Mouse (Mus musculus) G1E (cell line): ENCODE measurements at regions not wholly inside any gene's neighbourhood (a gene's known extent, or its start where the extent isn't known, plus 50 kb on each side); places are given as distances from the start of the nearest gene placed in this dataset.

Experiments used
- ATAC-seq: 2 replicates; pipeline ENCODE4 v1.8.0; 2016; ENCODE audit warnings: mild to moderate bottlenecking; ENCODE audit not compliant: insufficient number of reproducible peaks, poor library complexity, low FRiP score, severe bottlenecking; ENCODE audit errors: extremely low read depth
- DNase-seq: peaks from one replicate; pipeline ENCODE4 v3.0.0; 2012; ENCODE audit warnings: low spot score
- H3K27me3 ChIP-seq: 2 replicates; pipeline ENCODE4 v1.6.1; 2012; ENCODE audit warnings: mild to moderate bottlenecking, low read length, inconsistent platforms; ENCODE audit not compliant: insufficient read depth
- H3K36me3 ChIP-seq: replicated peaks from 2 replicates; pipeline ENCODE3; 2012; ENCODE audit warnings: mild to moderate bottlenecking, inconsistent platforms
- H3K4me1 ChIP-seq: 2 replicates; pipeline ENCODE4 v1.6.1; 2012; ENCODE audit warnings: low read depth, low read length, inconsistent platforms, mixed read lengths; ENCODE audit not compliant: insufficient read depth
- H3K4me3 ChIP-seq: 2 replicates; pipeline ENCODE4 v1.5.1; 2012; ENCODE audit warnings: low read depth, mild to moderate bottlenecking, inconsistent platforms, low read length, moderate library complexity, mixed read lengths
- H3K9me3 ChIP-seq: replicated peaks from 2 replicates; pipeline ENCODE4 v1.6.1; 2012; ENCODE audit warnings: inconsistent platforms
- CTCF ChIP-seq: IDR thresholded peaks from 2 replicates; pipeline ENCODE4 v1.5.1; 2012; ENCODE audit warnings: low read depth, low read length, inconsistent platforms, mixed read lengths
- GATA1 ChIP-seq: IDR thresholded peaks from 2 replicates; pipeline ENCODE4 v1.6.1; 2012; ENCODE audit warnings: borderline replicate concordance, low read length, inconsistent platforms, mixed read lengths
- GATA2 ChIP-seq: IDR thresholded peaks from 2 replicates; pipeline ENCODE4 v1.6.1; 2012; ENCODE audit warnings: low read depth, low read length, inconsistent platforms, borderline replicate concordance
- POLR2AphosphoS5 ChIP-seq: IDR thresholded peaks from 2 replicates; pipeline ENCODE4 v1.6.1; 2012; ENCODE audit warnings: low read depth, low read length, inconsistent platforms; ENCODE audit not compliant: insufficient replicate concordance
- TAL1 ChIP-seq: conservative IDR thresholded peaks from 2 replicates; pipeline ENCODE4 v1.6.1; 2012; ENCODE audit warnings: low read depth, low read length, inconsistent platforms, mixed read lengths

- TF ChIP-seq TAL1 (no peak), CTCF (no peak), GATA2 (no peak), POLR2AphosphoS5 (no peak), GATA1 (no peak)
- Histone ChIP-seq H3K4me3 (no peak overlapping the region), H3K27me3 (no peaks in the 10 kb centered on the region), H3K9me3 (peaks cover 11% of the 10 kb centered on the region), H3K36me3 (no peaks in the 10 kb centered on the region), H3K4me1 (no peaks in the 10 kb centered on the region)
- DNase-seq: no peak
- no peak for ATAC-seq
Observed at GRCm38 (mm10) chr12:50921739-50922138, 272.8 kb upstream of the Prkd1 start.

GRCm38 (mm10) chr12:50899609-50900447 lies 250.9 kb upstream of the Prkd1 start:
- DNase-seq (no peak), ATAC-seq (no peak)
- Histone ChIP-seq H3K4me3 (no peak overlapping the region), H3K36me3 (no peaks in the 10 kb centered on the region), H3K9me3 (peaks cover 6% of the 10 kb centered on the region; the same call in 1 of the 2 replicates), H3K27me3 (no peaks in the 10 kb centered on the region), H3K4me1 (no peaks in the 10 kb centered on the region)
- TF ChIP-seq GATA2 (no peak), GATA1 (no peak), POLR2AphosphoS5 (no peak), TAL1 (no peak)

- Histone ChIP-seq H3K4me3 (no peak overlapping the region), H3K4me1 (no peaks in the 10 kb centered on the region), H3K27me3 (no peaks in the 10 kb centered on the region), H3K9me3 (peaks cover 7% of the 10 kb centered on the region; the same call in 1 of the 2 replicates), H3K36me3 (no peaks in the 10 kb centered on the region)
- TF ChIP-seq TAL1 (no peak), GATA2 (no peak), POLR2AphosphoS5 (no peak), CTCF (no peak), GATA1 (no peak)
- ATAC-seq: no peak
- no peak for DNase-seq
Observed at GRCm38 (mm10) chr12:50897606-50898166, 248.8 kb upstream of the Prkd1 start.

- ATAC-seq (no peak), DNase-seq (no peak)
- H3K4me3 ChIP-seq: no peak overlapping the region
- TF ChIP-seq GATA2 (no peak), GATA1 (no peak), POLR2AphosphoS5 (no peak), CTCF (no peak), TAL1 (no peak)
- H3K27me3 ChIP-seq: no peaks in the 10 kb centered on the region
- no peaks in the 10 kb centered on the region for H3K36me3 ChIP-seq
- H3K9me3 ChIP-seq: peaks cover 7% of the 10 kb centered on the region; the same call in 1 of the 2 replicates
- H3K4me1 ChIP-seq: no peaks in the 10 kb centered on the region
Observed at GRCm38 (mm10) chr12:50893604-50894003, 244.7 kb upstream of the Prkd1 start.

GRCm38 (mm10) chr12:50875796-50876195 lies 226.9 kb upstream of the Prkd1 start:
- ATAC-seq: no peak
- H3K4me1 ChIP-seq: no peaks in the 10 kb centered on the region

GRCm38 (mm10) chr12:50874024-50874398 lies 225.1 kb upstream of the Prkd1 start:
- H3K27me3 ChIP-seq: no peaks in the 10 kb centered on the region
- H3K4me1 ChIP-seq: no peaks in the 10 kb centered on the region
- DNase-seq (no peak), ATAC-seq (no peak)
- no peak overlapping the region for H3K4me3 ChIP-seq
- H3K9me3 ChIP-seq: peaks cover 5% of the 10 kb centered on the region
- no peaks in the 10 kb centered on the region for H3K36me3 ChIP-seq
- no peak for TF ChIP-seq CTCF
- TF ChIP-seq GATA1: no peak
- no peak for TF ChIP-seq TAL1
- TF ChIP-seq GATA2: no peak
- no peak for TF ChIP-seq POLR2AphosphoS5

More at GRCm38 (mm10) chr12:50875796-50876195, 226.9 kb upstream of the Prkd1 start:
- Histone ChIP-seq H3K36me3 (no peaks in the 10 kb centered on the region), H3K9me3 (0 out of 2 replicates have a peak, but pooled peaks cover 4% of the 10 kb centered on the region), H3K27me3 (no peaks in the 10 kb centered on the region), H3K4me3 (no peak overlapping the region)
- TF ChIP-seq GATA2 (no peak), GATA1 (no peak), POLR2AphosphoS5 (no peak), TAL1 (no peak), CTCF (no peak)
- no peak for DNase-seq
